Mouse (Mus musculus) myocyte (in vitro differentiated cells): ENCODE results near the gene F7.

Experiments
- CEBPB ChIP-seq: IDR thresholded peaks from 2 replicates; pipeline ENCODE4 v1.6.1; 2011; ENCODE audit warnings: mild to moderate bottlenecking, moderate library complexity; ENCODE audit not compliant: poor library complexity, insufficient read depth, severe bottlenecking
- E2F4 ChIP-seq: IDR thresholded peaks from one replicate; pipeline ENCODE4 v1.6.1; 2011; ENCODE audit warnings: mild to moderate bottlenecking, control low read depth, moderate library complexity; ENCODE audit not compliant: insufficient read depth
- MAX ChIP-seq: IDR thresholded peaks from one replicate; pipeline ENCODE4 v1.6.1; 2011; ENCODE audit warnings: low read depth, mild to moderate bottlenecking, control low read depth
- MYOD1 ChIP-seq, 3 experiments: IDR thresholded peaks; one replicate each; pipeline ENCODE4 v1.6.1; 2011; ENCODE audit warnings: control low read depth in 2 of 3, low read depth in 2 of 3, mild to moderate bottlenecking in 2 of 3, moderate library complexity in 1 of 3; ENCODE audit not compliant: insufficient read length in 2 of 3, control insufficient read depth in 1 of 3
- MYOG ChIP-seq, 3 experiments: IDR thresholded peaks; one replicate each; pipeline ENCODE4 v1.6.1; 2011; ENCODE audit warnings: control low read depth in 2 of 3, low read depth in 2 of 3, mild to moderate bottlenecking in 2 of 3; ENCODE audit not compliant: insufficient read length in 2 of 3, control insufficient read depth in 1 of 3, insufficient read depth in 1 of 3
- POLR2A ChIP-seq: IDR thresholded peaks from one replicate; pipeline ENCODE4 v1.6.1; 2011; ENCODE audit warnings: low read depth, mild to moderate bottlenecking, control low read depth, moderate library complexity; ENCODE audit not compliant: insufficient read length
- POLR2AphosphoS2 ChIP-seq: IDR thresholded peaks from one replicate; pipeline ENCODE4 v1.6.1; 2011; ENCODE audit warnings: low read depth, control low read depth; ENCODE audit not compliant: insufficient read length
- TCF12 ChIP-seq: IDR thresholded peaks from one replicate; pipeline ENCODE4 v1.6.1; 2011; ENCODE audit warnings: mild to moderate bottlenecking, control low read depth; ENCODE audit not compliant: poor library complexity, insufficient read depth, severe bottlenecking
- USF1 ChIP-seq: IDR thresholded peaks from one replicate; pipeline ENCODE4 v1.6.1; 2011; ENCODE audit warnings: low read depth, mild to moderate bottlenecking, control low read depth, moderate library complexity

- no peak for TF ChIP-seq USF1
- TF ChIP-seq POLR2A, result no peak
- TF ChIP-seq TCF12, result no peak
- TF ChIP-seq CEBPB, result no peak
- no peak for TF ChIP-seq POLR2AphosphoS2
- TF ChIP-seq MYOG (IDR thresholded peaks at IDR 0.05; ENCODE audit: control insufficient read depth in 1 of 3, insufficient read depth in 1 of 3, insufficient read length in 2 of 3, low read depth in 2 of 3), result no peak
- no peak for TF ChIP-seq MYOD1 (IDR thresholded peaks at IDR 0.05; ENCODE audit: control insufficient read depth in 1 of 3, insufficient read length in 2 of 3, low read depth in 2 of 3)
- no peak for TF ChIP-seq E2F4
- no peak for TF ChIP-seq MAX
These were observed 2.6 kb downstream of the F7 start for GRCm38 (mm10) chr8:13028482-13028881.
